Mouse (Mus musculus) layer of hippocampus, adult 2 months (tissue): Measurements from ENCODE around the gene Ndufv1. TPM values are rescaled to one million over a fixed set of nuclear protein-coding genes. Genes with fewer than 3 reads are reported as not detected.
"Not testable (repeated sequence)": the region's sequence is repeated elsewhere in the genome, so short reads cannot be mapped to it uniquely, and the experiment has no call there.

Experiments
- DNase-seq, 2 experiments: peaks; one replicate each; pipeline ENCODE4 v3.0.0; 2022; ENCODE audit warnings: low spot score in 2 of 2
- H3K27ac ChIP-seq: fragments of 200-600 bp; 2 replicates; pipeline ENCODE4 v1.8.1; 2022
- H3K4me3 ChIP-seq: fragments of 200-600 bp; 2 replicates; pipeline ENCODE4 v1.8.1; 2022; ENCODE audit warnings: mild to moderate bottlenecking
- CTCF ChIP-seq: fragments of 200-600 bp; conservative IDR thresholded peaks from 2 replicates; pipeline ENCODE4 v1.8.1; 2022; ENCODE audit warnings: antibody characterized with exemption, mild to moderate bottlenecking, moderate library complexity
- long read RNA-seq, 2 experiments: library from polyadenylated mRNA; stranded (forward); transcript quantifications; one replicate each; pipeline ENCODE4 v2.0.0; 2021; ENCODE audit warnings: borderline mapping rate in 2 of 2
- total RNA-seq, 2 experiments: library from RNA; stranded (reverse); gene quantifications; 2 replicates each; pipeline ENCODE4 v1.2.3; 2021

The Ndufv1 gene
- total RNA-seq: 100 to 1,000 TPM; 240 to 245 TPM
- long read RNA-seq, experiment 1, transcript Ndufv1-209 (2 exons, 412 nt): minor isoform, 5 of 173 reads
- long read RNA-seq, experiment 1, transcript Ndufv1-201 (10 exons, 1,661 nt): major isoform, 132 of 173 reads
- long read RNA-seq, experiment 1, partial matches to known transcripts: 19 of 173 reads
- long read RNA-seq, experiment 1, other reads (novel, unspliced or antisense): 16 of 173 reads
- long read RNA-seq, experiment 2, transcript Ndufv1-201 (10 exons, 1,661 nt): major isoform, 204 of 253 reads
- long read RNA-seq, experiment 2, transcript Ndufv1-209 (2 exons, 412 nt): minor isoform, 6 of 253 reads
- long read RNA-seq, experiment 2, partial matches to known transcripts: 12 of 253 reads
- long read RNA-seq, experiment 2, other reads (novel, unspliced or antisense): 31 of 253 reads

- peak; percentile 96 to 99 for DNase-seq
- TF ChIP-seq CTCF: peak; percentile 88
- H3K4me3 ChIP-seq: peak within 1 kb of the TSS; percentile 99
- peak within 1 kb of the TSS; percentile 93 for H3K27ac ChIP-seq
Observed at GRCm38 (mm10) chr19:4012432-4013022, at the start of gene Ndufv1. Gene Ndufv1 (minus strand): TSS chr19:4012806.

- Histone ChIP-seq H3K27ac (no peak overlapping the region), H3K4me3 (no peak overlapping the region)
- TF ChIP-seq CTCF: no peak
- DNase-seq: no peak
Observed at GRCm38 (mm10) chr19:4060899-4061465, 48.4 kb upstream of the Ndufv1 start.

- not testable (repeated sequence) for H3K4me3 ChIP-seq, H3K27ac ChIP-seq, DNase-seq
Observed at GRCm38 (mm10) chr19:4060044-4060898, 47.7 kb upstream of the Ndufv1 start.

- Histone ChIP-seq H3K27ac (no peak within 1 kb of the TSS), H3K4me3 (no peak within 1 kb of the TSS)
- no peak for DNase-seq
- no peak for TF ChIP-seq CTCF
Observed at GRCm38 (mm10) chr19:4059069-4059740, 46.6 kb upstream of the Ndufv1 start, which contains the start of gene Gstp3. Gene Gstp3 (minus strand): TSS chr19:4059569.

GRCm38 (mm10) chr19:4058581-4058980, 46.0 kb upstream of the Ndufv1 start:
- no peak overlapping the region for H3K4me3 ChIP-seq
- no peak overlapping the region for H3K27ac ChIP-seq
- TF ChIP-seq CTCF: no peak
- DNase-seq: no peak

- no peak overlapping the region for H3K4me3 ChIP-seq
- no peak for TF ChIP-seq CTCF
- H3K27ac ChIP-seq: no peak overlapping the region
- DNase-seq: no peak
Observed at GRCm38 (mm10) chr19:4057962-4058361, 45.4 kb upstream of the Ndufv1 start.

GRCm38 (mm10) chr19:4057389-4057788, 44.8 kb upstream of the Ndufv1 start:
- no peak for TF ChIP-seq CTCF
- DNase-seq: no peak

GRCm38 (mm10) chr19:4056727-4057126, 44.1 kb upstream of the Ndufv1 start:
- no peak for TF ChIP-seq CTCF
- no peak for DNase-seq
- no peak overlapping the region for H3K4me3 ChIP-seq
- H3K27ac ChIP-seq: no peak overlapping the region

More at GRCm38 (mm10) chr19:4057389-4057788, 44.8 kb upstream of the Ndufv1 start:
- H3K27ac ChIP-seq: no peak overlapping the region
- H3K4me3 ChIP-seq: no peak overlapping the region

GRCm38 (mm10) chr19:4055947-4056693, 43.5 kb upstream of the Ndufv1 start:
- DNase-seq: no peak
- TF ChIP-seq CTCF: no peak
- H3K27ac ChIP-seq: no peak overlapping the region
- H3K4me3 ChIP-seq: no peak overlapping the region

- TF ChIP-seq CTCF: no peak
- H3K27ac ChIP-seq: no peak overlapping the region
- no peak overlapping the region for H3K4me3 ChIP-seq
- DNase-seq: no peak
Observed at GRCm38 (mm10) chr19:4055216-4055946, 42.8 kb upstream of the Ndufv1 start.

GRCm38 (mm10) chr19:4054613-4055012, 42.0 kb upstream of the Ndufv1 start:
- no peak for DNase-seq
- no peak for TF ChIP-seq CTCF
- no peak overlapping the region for H3K27ac ChIP-seq
- H3K4me3 ChIP-seq: no peak overlapping the region
